Mouse (Mus musculus) liver, embryonic 16.5 days (tissue): ENCODE results near the gene Spta1. TPM values are rescaled to one million over a fixed set of nuclear protein-coding genes. Genes with fewer than 3 reads are reported as not detected.
A peak's percentile ranks its signal among the peaks of the same experiment; 100 is the strongest.

Source experiments
- ATAC-seq: fragments of 200-750 bp; cut with Nextera tagmentation; 2 replicates; pipeline ENCODE4 v1.8.0; 2017; ENCODE audit warnings: low read depth, mild to moderate bottlenecking, moderate number of reproducible peaks, moderate library complexity
- H3K27ac ChIP-seq: fragments of 300-500 bp; sonication (generic); 2 replicates; pipeline ENCODE4 v1.5.1; 2014; ENCODE audit warnings: mild to moderate bottlenecking, low read length
- H3K27me3 ChIP-seq: fragments of 300-500 bp; sonication (generic); 2 replicates; pipeline ENCODE4 v1.6.1; 2014; ENCODE audit warnings: low read depth, low read length, mixed read lengths; ENCODE audit not compliant: control insufficient read depth, insufficient read depth
- H3K36me3 ChIP-seq: fragments of 300-500 bp; sonication (generic); 2 replicates; pipeline ENCODE4 v1.6.1; 2014; ENCODE audit warnings: mild to moderate bottlenecking; ENCODE audit not compliant: control insufficient read depth, insufficient read depth
- H3K4me1 ChIP-seq: fragments of 300-500 bp; sonication (generic); 2 replicates; pipeline ENCODE4 v1.6.1; 2014; ENCODE audit warnings: low read depth, low read length, mixed read lengths; ENCODE audit not compliant: control insufficient read depth
- H3K4me2 ChIP-seq: fragments of 300-500 bp; sonication (generic); 2 replicates; pipeline ENCODE4 v1.6.1; 2014; ENCODE audit warnings: low read depth, low read length, mixed read lengths
- H3K4me3 ChIP-seq: fragments of 300-500 bp; sonication (generic); 2 replicates; pipeline ENCODE4 v1.5.1; 2014; ENCODE audit warnings: low read depth, mild to moderate bottlenecking, low read length
- H3K9ac ChIP-seq: fragments of 300-500 bp; sonication (generic); 2 replicates; pipeline ENCODE4 v1.6.1; 2014; ENCODE audit warnings: low read depth, low read length
- H3K9me3 ChIP-seq: fragments of 300-500 bp; sonication (generic); replicated peaks from 2 replicates; pipeline ENCODE4 v1.6.1; 2016; ENCODE audit warnings: low read length; ENCODE audit not compliant: control insufficient read depth
- WGBS: fragments of 180-500 bp; shearing (Covaris S2); extraction: QIAGEN DNeasy Blood & Tissue Kit; methylation state at CpG from one replicate; pipeline ENCODE4 v1.1.7; 2014; ENCODE audit not compliant: insufficient replicate concordance; 5-methylcytosine and 5-hydroxymethylcytosine counted together
- polyA plus RNA-seq: library from polyadenylated mRNA; unstranded; fragments of >200 nt; fragmentation: Nextera tagmentation; extraction: Ambion mirVana; gene quantifications from 2 replicates; pipeline ENCODE4 v1.2.1, GENCODE M21; 2015

The Spta1 gene
- polyA plus RNA-seq, 1 experiment from 2014 or later: 35.2 TPM

GRCm38 (mm10) chr1:174159095-174159494, 13.5 kb upstream of the Spta1 start:
- Histone ChIP-seq H3K4me3 (no peak overlapping the region), H3K4me1 (peaks cover 5% of the 10 kb centered on the region), H3K27ac (no peak overlapping the region), H3K27me3 (no peaks in the 10 kb centered on the region), H3K9me3 (no peaks in the 10 kb centered on the region), H3K9ac (no peak overlapping the region), H3K4me2 (no peak overlapping the region), H3K36me3 (no peaks in the 10 kb centered on the region)
- peak; percentile 58 for ATAC-seq
- 36% methylated on average over 10 of the region's 10 CpGs for WGBS

DNA sequence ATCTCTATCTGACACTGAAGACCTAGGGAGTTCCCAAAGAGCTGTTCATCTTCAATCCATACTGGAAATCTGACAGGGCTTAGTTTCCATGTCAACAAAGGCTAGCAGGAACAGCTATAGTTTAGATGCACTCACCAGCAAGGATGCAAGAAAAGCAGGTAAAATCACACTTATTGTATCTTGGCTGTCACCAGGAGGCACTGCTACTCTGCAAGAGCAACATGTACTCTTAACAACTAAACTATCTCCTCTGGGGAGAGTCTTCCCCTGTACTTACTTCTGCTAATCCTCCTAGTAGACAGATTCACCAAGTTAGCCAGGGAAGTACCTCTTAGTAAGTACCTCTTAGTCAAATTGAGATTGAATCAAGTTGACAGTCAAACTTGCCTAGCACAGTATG, 3.6 kb upstream of the Spta1 start:
- Histone ChIP-seq H3K4me3 (no peak overlapping the region), H3K4me1 (peaks cover 16% of the 10 kb centered on the region), H3K27ac (peak overlapping the region; percentile 50; the same call in 1 of the 2 replicates), H3K36me3 (no peaks in the 10 kb centered on the region), H3K4me2 (no peak overlapping the region), H3K9me3 (no peaks in the 10 kb centered on the region), H3K27me3 (no peaks in the 10 kb centered on the region), H3K9ac (no peak overlapping the region)
- ATAC-seq: no peak

GRCm38 (mm10) chr1:174170706-174171501, 1.7 kb upstream of the Spta1 start:
- H3K27ac ChIP-seq: peak overlapping the region; percentile 96
- peaks cover 19% of the 10 kb centered on the region for H3K4me1 ChIP-seq
- 54% methylated on average over 5 of the region's 5 CpGs for WGBS

DNA sequence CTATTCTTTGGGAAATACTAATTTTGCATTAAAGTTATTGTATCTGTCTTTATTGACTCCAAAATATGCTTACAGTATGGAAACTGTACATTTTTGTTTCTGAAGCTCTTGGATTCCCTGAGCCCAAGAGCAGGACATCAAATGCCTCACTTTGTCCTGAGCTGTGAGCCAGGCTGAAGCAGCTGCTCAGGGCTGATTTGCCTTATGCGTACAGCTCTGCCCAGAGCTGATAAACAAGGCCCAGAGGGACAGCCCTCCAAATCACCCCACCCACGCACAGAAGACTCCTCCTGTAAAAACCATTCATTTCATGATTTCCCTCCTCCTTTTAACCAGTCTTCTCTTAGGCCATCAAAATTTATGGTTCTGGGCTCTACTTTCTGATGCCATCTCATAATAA, 1.0 kb upstream of the Spta1 start:
- peaks cover 19% of the 10 kb centered on the region for H3K4me1 ChIP-seq
- H3K9ac ChIP-seq: peak overlapping the region; percentile 57
- peaks cover 16% of the 10 kb centered on the region for H3K36me3 ChIP-seq
- H3K27me3 ChIP-seq: no peaks in the 10 kb centered on the region
- peak; percentile 99 for ATAC-seq
- peak overlapping the region; percentile 70 for H3K4me2 ChIP-seq
- peak overlapping the region; percentile 96 for H3K27ac ChIP-seq
- no peaks in the 10 kb centered on the region for H3K9me3 ChIP-seq
- 15% methylated on average over 2 of the region's 2 CpGs for WGBS
- H3K4me3 ChIP-seq: peak overlapping the region; percentile 39

More at GRCm38 (mm10) chr1:174170706-174171501, 1.7 kb upstream of the Spta1 start:
- Histone ChIP-seq H3K36me3 (peaks cover 14% of the 10 kb centered on the region), H3K9me3 (no peaks in the 10 kb centered on the region), H3K27me3 (no peaks in the 10 kb centered on the region), H3K4me3 (peak overlapping the region; percentile 26; the same call in 1 of the 2 replicates), H3K9ac (peak overlapping the region; percentile 62), H3K4me2 (peak overlapping the region; percentile 54)
- ATAC-seq: peak; percentile 17

GRCm38 (mm10) chr1:174204699-174205098, 32.1 kb downstream of the Spta1 start:
- ATAC-seq: no peak
- H3K4me1 ChIP-seq: no peaks in the 10 kb centered on the region
- no peak overlapping the region for H3K9ac ChIP-seq
- no peak overlapping the region for H3K4me3 ChIP-seq
- no peak overlapping the region for H3K4me2 ChIP-seq
- 56% methylated on average over 7 of the region's 7 CpGs for WGBS
- no peaks in the 10 kb centered on the region for H3K27me3 ChIP-seq
- H3K9me3 ChIP-seq: no peaks in the 10 kb centered on the region
- H3K36me3 ChIP-seq: peaks cover 58% of the 10 kb centered on the region
- H3K27ac ChIP-seq: no peak overlapping the region

DNA sequence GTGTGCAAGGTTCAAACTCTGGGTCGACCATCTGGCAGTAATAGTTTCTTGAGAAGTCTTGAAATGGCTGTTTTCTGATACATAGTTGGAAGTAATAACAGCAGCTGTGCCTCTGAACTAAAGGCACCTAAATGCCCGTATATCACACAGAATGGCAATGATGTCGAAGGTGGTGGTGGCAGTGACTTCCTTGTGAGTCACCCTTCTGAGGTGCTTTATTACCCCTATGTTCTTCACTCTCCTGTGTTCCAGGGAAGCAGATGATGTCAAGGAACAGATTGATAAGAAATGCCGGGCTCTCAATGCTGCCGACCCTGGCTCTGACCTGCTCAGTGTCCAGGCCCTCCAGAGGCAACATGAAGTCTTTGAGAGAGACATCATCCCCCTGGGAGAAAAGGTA, 39.7 kb downstream of the Spta1 start:
- Histone ChIP-seq H3K27ac (no peak overlapping the region), H3K4me1 (no peaks in the 10 kb centered on the region), H3K4me3 (no peak overlapping the region), H3K9ac (no peak overlapping the region), H3K36me3 (peaks cover 78% of the 10 kb centered on the region), H3K9me3 (no peaks in the 10 kb centered on the region), H3K27me3 (no peaks in the 10 kb centered on the region), H3K4me2 (no peak overlapping the region)
- no peak for ATAC-seq
- 79% methylated on average over 5 of the region's 5 CpGs for WGBS

DNA sequence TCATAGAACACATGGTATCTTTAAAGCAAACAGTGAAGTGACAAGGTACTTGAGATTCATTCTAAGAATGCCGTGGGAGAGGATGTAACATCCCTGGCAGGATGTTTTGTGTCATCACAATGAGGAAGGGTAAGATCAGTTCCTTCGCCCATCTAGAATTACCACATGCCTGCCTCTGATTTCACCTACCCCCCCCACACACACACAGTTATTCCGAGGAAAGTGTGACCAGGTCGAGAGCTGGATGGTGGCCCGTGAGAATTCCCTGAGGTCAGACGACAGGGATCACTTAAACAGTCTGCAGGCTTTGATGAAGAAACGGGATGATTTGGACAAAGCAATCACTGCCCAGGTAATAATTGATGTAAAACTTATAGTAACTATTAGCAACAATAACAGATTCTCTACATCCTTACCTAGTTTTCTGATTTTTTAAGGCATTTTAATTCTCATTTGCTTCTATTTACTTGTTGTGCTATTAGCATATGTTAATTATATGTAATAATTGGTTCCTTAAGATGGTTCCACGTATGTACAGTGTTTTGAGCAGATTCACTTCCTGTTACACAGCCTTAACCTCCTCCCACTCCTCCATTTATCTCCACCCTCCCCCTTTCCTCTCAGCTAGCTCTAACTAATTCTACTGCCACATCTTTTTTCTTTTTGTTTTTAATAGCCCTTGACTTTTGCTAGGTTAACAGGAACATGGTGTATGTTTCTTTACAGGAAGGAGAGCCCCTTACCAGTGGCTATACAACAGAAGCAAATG, 42.9 kb downstream of the Spta1 start:
- ATAC-seq: no peak
- Histone ChIP-seq H3K9ac (no peak overlapping the region), H3K9me3 (no peaks in the 10 kb centered on the region), H3K4me1 (no peaks in the 10 kb centered on the region), H3K4me2 (no peak overlapping the region), H3K27me3 (no peaks in the 10 kb centered on the region), H3K36me3 (peaks cover 80% of the 10 kb centered on the region), H3K27ac (no peak overlapping the region), H3K4me3 (no peak overlapping the region)
- 76% methylated on average over 8 of the region's 8 CpGs for WGBS

DNA sequence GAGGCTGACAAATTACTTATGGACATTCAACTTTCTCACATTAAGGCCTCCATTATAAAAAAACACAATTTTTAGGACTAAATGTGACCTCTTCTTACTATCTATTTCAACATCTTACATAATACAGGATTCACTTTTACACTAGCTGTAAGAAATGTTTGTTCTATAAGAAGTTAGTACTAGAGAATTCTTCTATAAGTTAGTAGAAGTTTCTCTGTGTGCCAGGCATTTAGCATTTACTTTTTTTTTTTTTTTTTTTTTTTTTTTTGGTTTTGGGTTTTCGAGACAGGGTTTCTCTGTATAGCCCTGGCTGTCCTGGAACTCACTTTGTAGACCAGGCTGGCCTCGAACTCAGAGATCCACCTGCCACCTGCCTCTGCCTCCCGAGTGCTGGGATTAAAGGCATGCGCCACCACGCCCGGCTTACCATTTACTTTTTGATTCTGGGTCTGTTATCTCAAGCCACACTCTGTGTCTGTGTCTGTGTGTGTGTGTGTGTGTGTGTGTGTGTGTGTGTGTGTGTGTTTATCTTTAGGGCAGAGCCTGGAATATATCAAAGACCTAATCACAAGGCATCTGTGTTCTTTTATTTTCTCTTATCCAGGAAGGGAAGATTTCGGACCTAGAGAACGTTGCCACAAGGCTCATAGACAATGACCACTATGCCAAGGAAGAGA, 44.1 kb downstream of the Spta1 start:
- Histone ChIP-seq H3K4me3 (no peak overlapping the region), H3K9ac (no peak overlapping the region), H3K36me3 (peaks cover 73% of the 10 kb centered on the region), H3K4me1 (no peaks in the 10 kb centered on the region), H3K9me3 (no peaks in the 10 kb centered on the region), H3K27ac (no peak overlapping the region), H3K27me3 (no peaks in the 10 kb centered on the region), H3K4me2 (no peak overlapping the region)
- no peak for ATAC-seq
- WGBS: 61% methylated on average over 8 of the region's 8 CpGs
